Mouse (Mus musculus) ES-Bruce4 (cell line): ENCODE measurements around the gene Mybbp1a. TPM values are rescaled to one million over a fixed set of nuclear protein-coding genes. Genes with fewer than 3 reads are reported as not detected.

Experiments used
- H3K27ac ChIP-seq: 2 replicates; pipeline ENCODE4 v1.5.1; 2012; ENCODE audit warnings: low read length, inconsistent platforms; ENCODE audit not compliant: insufficient read depth
- H3K27me3 ChIP-seq: 2 replicates; pipeline ENCODE4 v1.6.1; 2012; ENCODE audit warnings: mild to moderate bottlenecking, low read length, inconsistent platforms; ENCODE audit not compliant: control insufficient read depth, poor library complexity, insufficient read depth, severe bottlenecking
- H3K36me3 ChIP-seq: 2 replicates; pipeline ENCODE4 v1.6.1; 2012; ENCODE audit warnings: inconsistent platforms, mild to moderate bottlenecking, low read length, moderate library complexity; ENCODE audit not compliant: control insufficient read depth, poor library complexity, insufficient read depth, severe bottlenecking
- H3K4me1 ChIP-seq: one replicate; pipeline ENCODE4 v1.8.1; 2011; ENCODE audit warnings: low read length; ENCODE audit not compliant: control insufficient read depth, insufficient read depth
- H3K4me3 ChIP-seq: 2 replicates; pipeline ENCODE4 v1.5.1; 2011; ENCODE audit warnings: low read depth, mild to moderate bottlenecking, low read length
- H3K9ac ChIP-seq: 2 replicates; pipeline ENCODE4 v1.6.1; 2012; ENCODE audit warnings: low read depth, mild to moderate bottlenecking, inconsistent platforms; ENCODE audit not compliant: poor library complexity, severe bottlenecking
- H3K9me3 ChIP-seq: replicated peaks from 2 replicates; pipeline ENCODE4 v1.6.1; 2012; ENCODE audit warnings: mild to moderate bottlenecking, low read length, inconsistent platforms; ENCODE audit not compliant: control insufficient read depth, poor library complexity, insufficient read depth, severe bottlenecking
- CTCF ChIP-seq: IDR thresholded peaks from one replicate; pipeline ENCODE4 v1.8.1; 2011; ENCODE audit warnings: low read depth, low read length
- EP300 ChIP-seq: IDR thresholded peaks from 2 replicates; pipeline ENCODE4 v1.6.1; 2011; ENCODE audit warnings: low read depth, low read length; ENCODE audit not compliant: insufficient read depth
- POLR2A ChIP-seq: IDR thresholded peaks from one replicate; pipeline ENCODE4 v1.8.1; 2011; ENCODE audit warnings: low read length; ENCODE audit not compliant: insufficient read depth
- polyA plus RNA-seq: library from polyadenylated mRNA; stranded (reverse); fragments of >200 nt; gene quantifications from 2 replicates; pipeline ENCODE4 v1.2.4, GENCODE M21; 2011; ENCODE audit warnings: low read depth; ENCODE audit not compliant: missing spikeins, insufficient read depth, insufficient read length

Mybbp1a gene
- polyA plus RNA-seq, 1 experiment: 296 TPM

GRCm38 (mm10) chr11:72457995-72458496 lies 16.9 kb downstream of the Mybbp1a start:
- no peaks in the 10 kb centered on the region for H3K36me3 ChIP-seq
- H3K4me1 ChIP-seq: no peaks in the 10 kb centered on the region
- no peak overlapping the region for H3K9ac ChIP-seq
- H3K27me3 ChIP-seq: no peaks in the 10 kb centered on the region
- TF ChIP-seq POLR2A (no peak), CTCF (no peak), EP300 (no peak)
- H3K9me3 ChIP-seq: no peaks in the 10 kb centered on the region
- H3K4me3 ChIP-seq: no peak overlapping the region
- H3K27ac ChIP-seq: no peak overlapping the region

- Histone ChIP-seq H3K4me1 (no peaks in the 10 kb centered on the region), H3K27ac (no peak overlapping the region), H3K4me3 (no peak overlapping the region), H3K36me3 (no peaks in the 10 kb centered on the region), H3K9ac (no peak overlapping the region), H3K27me3 (no peaks in the 10 kb centered on the region), H3K9me3 (no peaks in the 10 kb centered on the region)
- no peak for TF ChIP-seq POLR2A
- TF ChIP-seq EP300: no peak
- no peak for TF ChIP-seq CTCF
These were observed 17.3 kb downstream of the Mybbp1a start for GRCm38 (mm10) chr11:72458502-72458901.

GRCm38 (mm10) chr11:72461500-72461981 lies 20.4 kb downstream of the Mybbp1a start:
- no peaks in the 10 kb centered on the region for H3K9me3 ChIP-seq
- no peaks in the 10 kb centered on the region for H3K36me3 ChIP-seq
- H3K4me3 ChIP-seq: no peak overlapping the region
- no peaks in the 10 kb centered on the region for H3K4me1 ChIP-seq
- H3K27me3 ChIP-seq: no peaks in the 10 kb centered on the region
- TF ChIP-seq CTCF: no peak
- no peak for TF ChIP-seq POLR2A
- TF ChIP-seq EP300: no peak
- no peak overlapping the region for H3K9ac ChIP-seq
- no peak overlapping the region for H3K27ac ChIP-seq

GRCm38 (mm10) chr11:72464821-72465220 lies 23.7 kb downstream of the Mybbp1a start:
- no peak overlapping the region for H3K9ac ChIP-seq
- H3K27ac ChIP-seq: no peak overlapping the region
- no peaks in the 10 kb centered on the region for H3K36me3 ChIP-seq
- H3K9me3 ChIP-seq: no peaks in the 10 kb centered on the region
- H3K27me3 ChIP-seq: no peaks in the 10 kb centered on the region
- H3K4me3 ChIP-seq: no peak overlapping the region
- TF ChIP-seq CTCF: no peak
- TF ChIP-seq EP300: no peak
- H3K4me1 ChIP-seq: no peaks in the 10 kb centered on the region

GRCm38 (mm10) chr11:72465978-72466693 lies 25.0 kb downstream of the Mybbp1a start:
- Histone ChIP-seq H3K4me3 (no peak overlapping the region), H3K27ac (no peak overlapping the region), H3K36me3 (no peaks in the 10 kb centered on the region), H3K4me1 (no peaks in the 10 kb centered on the region), H3K27me3 (no peaks in the 10 kb centered on the region), H3K9ac (no peak overlapping the region), H3K9me3 (no peaks in the 10 kb centered on the region)
- TF ChIP-seq CTCF: no peak
- no peak for TF ChIP-seq EP300
- no peak for TF ChIP-seq POLR2A

GRCm38 (mm10) chr11:72466694-72467507 lies 25.7 kb downstream of the Mybbp1a start:
- Histone ChIP-seq H3K9ac (no peak overlapping the region), H3K27ac (no peak overlapping the region), H3K4me3 (no peak overlapping the region), H3K4me1 (no peaks in the 10 kb centered on the region), H3K36me3 (no peaks in the 10 kb centered on the region), H3K27me3 (no peaks in the 10 kb centered on the region), H3K9me3 (no peaks in the 10 kb centered on the region)
- no peak for TF ChIP-seq POLR2A
- TF ChIP-seq EP300: no peak
- no peak for TF ChIP-seq CTCF
